Mouse (Mus musculus): ENCODE measurements around the gene Cdc6. TPM values are rescaled to one million over a fixed set of nuclear protein-coding genes. Genes with fewer than 3 reads are reported as not detected.

Cdc6 gene
- polyA plus RNA-seq, 1 experiment = 8.4 TPM

- H3K4me1 ChIP-seq (replicated peaks; ENCODE audit: control insufficient read depth, insufficient read depth, low read length) = peaks cover 57% of the 10 kb centered on the region
- no peaks in the 10 kb centered on the region for H3K27me3 ChIP-seq (ENCODE audit: control insufficient read depth, insufficient read depth, low read length)
- H3K27ac ChIP-seq (ENCODE audit: control insufficient read depth, insufficient read depth, low read length) = no peak overlapping the region
- DNase-seq = no peak
- no peak overlapping the region for H3K4me3 ChIP-seq (ENCODE audit: control insufficient read depth, insufficient read depth, low read length)
- no peaks in the 10 kb centered on the region for H3K36me3 ChIP-seq (ENCODE audit: control insufficient read depth, insufficient read depth, low read length)
- WGBS = 91% methylated on average over 3 of the region's 3 CpGs
- TF ChIP-seq POLR2A (IDR thresholded peaks at IDR 0.05; ENCODE audit: control insufficient read depth, extremely low read depth, insufficient read depth, low read length, poor library complexity) = no peak
- TF ChIP-seq CTCF (IDR thresholded peaks at IDR 0.05; ENCODE audit: borderline replicate concordance, control insufficient read depth, extremely low read depth, insufficient read depth, low read length, poor library complexity) = no peak
Observed at GRCm38 (mm10) chr11:98934367-98934766, 26.8 kb downstream of the Cdc6 start.

GRCm38 (mm10) chr11:98935123-98935522 lies 27.5 kb downstream of the Cdc6 start:
- no peaks in the 10 kb centered on the region for H3K36me3 ChIP-seq (ENCODE audit: control insufficient read depth, insufficient read depth, low read length)
- H3K27ac ChIP-seq (ENCODE audit: control insufficient read depth, insufficient read depth, low read length) = no peak overlapping the region
- 96% methylated on average over 3 of the region's 3 CpGs for WGBS
- H3K4me3 ChIP-seq (ENCODE audit: control insufficient read depth, insufficient read depth, low read length) = no peak overlapping the region
- H3K27me3 ChIP-seq (ENCODE audit: control insufficient read depth, insufficient read depth, low read length) = no peaks in the 10 kb centered on the region
- no peak for DNase-seq
- TF ChIP-seq POLR2A (IDR thresholded peaks at IDR 0.05; ENCODE audit: control insufficient read depth, extremely low read depth, insufficient read depth, low read length, poor library complexity) (no peak), CTCF (IDR thresholded peaks at IDR 0.05; ENCODE audit: borderline replicate concordance, control insufficient read depth, extremely low read depth, insufficient read depth, low read length, poor library complexity) (no peak)
- H3K4me1 ChIP-seq (replicated peaks; ENCODE audit: control insufficient read depth, insufficient read depth, low read length) = peaks cover 62% of the 10 kb centered on the region

GRCm38 (mm10) chr11:98936170-98936569 lies 28.6 kb downstream of the Cdc6 start:
- Histone ChIP-seq H3K27me3 (ENCODE audit: control insufficient read depth, insufficient read depth, low read length) (no peaks in the 10 kb centered on the region), H3K4me3 (ENCODE audit: control insufficient read depth, insufficient read depth, low read length) (no peak overlapping the region), H3K36me3 (ENCODE audit: control insufficient read depth, insufficient read depth, low read length) (no peaks in the 10 kb centered on the region), H3K27ac (ENCODE audit: control insufficient read depth, insufficient read depth, low read length) (no peak overlapping the region), H3K4me1 (replicated peaks; ENCODE audit: control insufficient read depth, insufficient read depth, low read length) (peaks cover 67% of the 10 kb centered on the region)
- WGBS = 79% methylated on average over 29 of the region's 29 CpGs
- TF ChIP-seq CTCF (IDR thresholded peaks at IDR 0.05; ENCODE audit: borderline replicate concordance, control insufficient read depth, extremely low read depth, insufficient read depth, low read length, poor library complexity) (no peak), POLR2A (IDR thresholded peaks at IDR 0.05; ENCODE audit: control insufficient read depth, extremely low read depth, insufficient read depth, low read length, poor library complexity) (no peak)
- DNase-seq = no peak

GRCm38 (mm10) chr11:98936606-98937409 lies 29.2 kb downstream of the Cdc6 start:
- 26% methylated on average over 23 of the region's 23 CpGs for WGBS
- Histone ChIP-seq H3K4me1 (replicated peaks; ENCODE audit: control insufficient read depth, insufficient read depth, low read length) (peaks cover 66% of the 10 kb centered on the region), H3K27ac (ENCODE audit: control insufficient read depth, insufficient read depth, low read length) (no peak overlapping the region), H3K27me3 (ENCODE audit: control insufficient read depth, insufficient read depth, low read length) (no peaks in the 10 kb centered on the region), H3K36me3 (ENCODE audit: control insufficient read depth, insufficient read depth, low read length) (no peaks in the 10 kb centered on the region), H3K4me3 (ENCODE audit: control insufficient read depth, insufficient read depth, low read length) (peak overlapping the region; percentile 62)
- no peak for TF ChIP-seq CTCF (IDR thresholded peaks at IDR 0.05; ENCODE audit: borderline replicate concordance, control insufficient read depth, extremely low read depth, insufficient read depth, low read length, poor library complexity)
- no peak for TF ChIP-seq POLR2A (IDR thresholded peaks at IDR 0.05; ENCODE audit: control insufficient read depth, extremely low read depth, insufficient read depth, low read length, poor library complexity)
- DNase-seq = no peak

- peak overlapping the region; percentile 62 for H3K4me3 ChIP-seq (ENCODE audit: control insufficient read depth, insufficient read depth, low read length)
- H3K27me3 ChIP-seq (ENCODE audit: control insufficient read depth, insufficient read depth, low read length) = no peaks in the 10 kb centered on the region
- peak; percentile 88 for DNase-seq
- WGBS = under 1% methylated on average over 37 of the region's 38 CpGs
- peak overlapping the region; percentile 57 for H3K27ac ChIP-seq (ENCODE audit: control insufficient read depth, insufficient read depth, low read length)
- H3K36me3 ChIP-seq (ENCODE audit: control insufficient read depth, insufficient read depth, low read length) = no peaks in the 10 kb centered on the region
- H3K4me1 ChIP-seq (replicated peaks; ENCODE audit: control insufficient read depth, insufficient read depth, low read length) = peaks cover 67% of the 10 kb centered on the region
- TF ChIP-seq POLR2A (IDR thresholded peaks at IDR 0.05; ENCODE audit: control insufficient read depth, extremely low read depth, insufficient read depth, low read length, poor library complexity) (no peak), CTCF (IDR thresholded peaks at IDR 0.05; ENCODE audit: borderline replicate concordance, control insufficient read depth, extremely low read depth, insufficient read depth, low read length, poor library complexity) (peak; percentile 41; the same call in 1 of the 2 replicates)
Observed at GRCm38 (mm10) chr11:98937410-98937913, 29.9 kb downstream of the Cdc6 start.

- H3K27me3 ChIP-seq (ENCODE audit: control insufficient read depth, insufficient read depth, low read length) = no peaks in the 10 kb centered on the region
- TF ChIP-seq CTCF (IDR thresholded peaks at IDR 0.05; ENCODE audit: borderline replicate concordance, control insufficient read depth, extremely low read depth, insufficient read depth, low read length, poor library complexity) = no peak; the same call in 1 of the 2 replicates
- peak; percentile 39; the same call in 1 of the 2 replicates for TF ChIP-seq POLR2A (IDR thresholded peaks at IDR 0.05; ENCODE audit: control insufficient read depth, extremely low read depth, insufficient read depth, low read length, poor library complexity)
- H3K36me3 ChIP-seq (ENCODE audit: control insufficient read depth, insufficient read depth, low read length) = no peaks in the 10 kb centered on the region
- under 1% methylated on average over 39 of the region's 39 CpGs for WGBS
- H3K4me3 ChIP-seq (ENCODE audit: control insufficient read depth, insufficient read depth, low read length) = peak overlapping the region; percentile 62
- H3K27ac ChIP-seq (ENCODE audit: control insufficient read depth, insufficient read depth, low read length) = peak overlapping the region; percentile 70
- H3K4me1 ChIP-seq (replicated peaks; ENCODE audit: control insufficient read depth, insufficient read depth, low read length) = peaks cover 67% of the 10 kb centered on the region
- peak; percentile 75 for DNase-seq
Observed at GRCm38 (mm10) chr11:98937914-98938694, 30.5 kb downstream of the Cdc6 start.
